Mouse (Mus musculus): ENCODE measurements around the gene Kcnc1. TPM values are rescaled to one million over a fixed set of nuclear protein-coding genes. Genes with fewer than 3 reads are reported as not detected.

The Kcnc1 gene
- total RNA-seq (2014; rRNA removed) (43.7 and 45.6 TPM in 2 replicates), polyA plus RNA-seq (2015; fragmentation: Nextera tagmentation; extraction: Ambion mirVana) (25.0 and 25.6 TPM in 2 replicates)

DNA sequence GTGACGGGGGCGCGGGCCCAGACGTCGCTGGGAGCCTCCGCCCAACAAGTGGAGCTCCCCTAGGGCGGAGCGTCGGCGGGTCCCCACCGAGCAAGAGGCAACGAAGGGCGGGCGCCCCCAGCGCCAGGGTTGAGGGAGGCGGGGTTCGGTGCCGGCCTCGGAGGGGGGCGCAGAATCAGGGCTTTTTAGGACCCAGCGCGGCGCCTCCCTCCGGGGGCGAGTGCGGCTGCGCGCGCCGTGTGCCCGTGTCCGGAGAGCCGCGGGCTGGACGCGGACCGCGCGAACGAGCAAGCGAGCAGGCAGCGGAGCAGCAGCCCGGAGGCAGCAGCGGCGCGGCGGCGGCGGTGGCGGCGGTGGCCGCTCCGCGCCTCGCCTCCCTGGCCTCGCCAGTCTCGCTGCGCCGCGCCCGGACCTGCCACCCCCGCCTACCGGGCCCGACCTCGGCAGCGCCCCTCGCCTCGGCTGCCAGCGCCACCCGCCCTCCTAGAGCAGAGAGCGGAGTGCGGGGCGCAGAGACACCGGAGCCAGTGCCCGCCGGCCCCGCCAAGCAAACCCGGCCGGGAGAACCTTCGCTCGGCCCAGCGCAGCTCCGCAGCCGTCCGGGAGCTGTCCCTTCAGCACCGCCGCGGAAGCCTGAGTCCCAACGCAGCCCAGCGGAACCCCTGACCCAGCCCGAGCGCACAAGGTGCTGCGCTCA is at the start of gene Kcnc1:
TSS of gene Kcnc1 (plus strand) at position 267 of the 697 bp plus-strand sequence.
- no peaks in the 10 kb centered on the region for H3K36me3 ChIP-seq (ENCODE audit: insufficient read depth, low read length)
- peak within 1 kb of the TSS; percentile 94 for H3K9ac ChIP-seq (replicated peaks; ENCODE audit: low read length)
- H3K4me1 ChIP-seq (ENCODE audit: insufficient read depth, low read length): peaks cover 21% of the 10 kb centered on the region
- 1% methylated on average over 75 of the region's 93 CpGs for WGBS
- H3K9me3 ChIP-seq (ENCODE audit: low read length): no peaks in the 10 kb centered on the region
- H3K27me3 ChIP-seq (ENCODE audit: insufficient read depth, low read length): no peaks in the 10 kb centered on the region
- no peak for TF ChIP-seq CTCF (IDR thresholded peaks at IDR 0.05; ENCODE audit: low read depth)
- H3K4me3 ChIP-seq (ENCODE audit: low read length): peak within 1 kb of the TSS; percentile 81
- peak within 1 kb of the TSS; percentile 74 for H3K4me2 ChIP-seq (ENCODE audit: low read depth, low read length)
- H3K27ac ChIP-seq: peak within 1 kb of the TSS; percentile 86
- peak; percentile 79 for ATAC-seq
- DNase-seq (ENCODE audit: low spot score): peak; percentile 93

DNA sequence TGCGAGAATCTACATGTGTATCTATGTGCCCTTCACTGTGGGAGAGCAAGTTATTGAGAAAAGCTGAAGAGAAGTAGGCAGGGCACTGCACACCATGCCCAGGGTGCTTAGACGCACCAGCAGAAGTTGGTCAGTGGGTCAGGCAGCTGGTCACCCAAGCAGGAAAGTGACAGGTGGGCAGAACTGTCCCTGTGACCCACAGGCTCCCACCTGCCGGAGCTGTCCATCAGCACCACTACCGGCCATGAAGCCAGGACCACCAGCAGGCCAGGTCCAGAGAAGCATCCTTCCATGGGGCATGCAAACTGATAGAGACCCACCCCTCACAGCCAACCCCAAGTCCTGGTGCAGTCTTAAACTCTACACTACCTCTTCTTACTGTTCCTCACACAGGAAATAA is 48.6 kb upstream of the Kcnc1 start:
- ATAC-seq (no peak), DNase-seq (ENCODE audit: low spot score) (no peak)
- H3K9ac ChIP-seq (replicated peaks; ENCODE audit: low read length): no peak overlapping the region
- no peaks in the 10 kb centered on the region for H3K9me3 ChIP-seq (ENCODE audit: low read length)
- 71% methylated on average over 4 of the region's 4 CpGs for WGBS
- no peak for TF ChIP-seq CTCF (IDR thresholded peaks at IDR 0.05; ENCODE audit: low read depth)
- no peak overlapping the region for H3K4me2 ChIP-seq (ENCODE audit: low read depth, low read length)
- H3K36me3 ChIP-seq (ENCODE audit: insufficient read depth, low read length): no peaks in the 10 kb centered on the region
- no peaks in the 10 kb centered on the region for H3K4me1 ChIP-seq (ENCODE audit: insufficient read depth, low read length)
- H3K27me3 ChIP-seq (ENCODE audit: insufficient read depth, low read length): no peaks in the 10 kb centered on the region; the same call in 1 of the 2 replicates
- no peak overlapping the region for H3K27ac ChIP-seq
- H3K4me3 ChIP-seq (ENCODE audit: low read length): no peak overlapping the region

DNA sequence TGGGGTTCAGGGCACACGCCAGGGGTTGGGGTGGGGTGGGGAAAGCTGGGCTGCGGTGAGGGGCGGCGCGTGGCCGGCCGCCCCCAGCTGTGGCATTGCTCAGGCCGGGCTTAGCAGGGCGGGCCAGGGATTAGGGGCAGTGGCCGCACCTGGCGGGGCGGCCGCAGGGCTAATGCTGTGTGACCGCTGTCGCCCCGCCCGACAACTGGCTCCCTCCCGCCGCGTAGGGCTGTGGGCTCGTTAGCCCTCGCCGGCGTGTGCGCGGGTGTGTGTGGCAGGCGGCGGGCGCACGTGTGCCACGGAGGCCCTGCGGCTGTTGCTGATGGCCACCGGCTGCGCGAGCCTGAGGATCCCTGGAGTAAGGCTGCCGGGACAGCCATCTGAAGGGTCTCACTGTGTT is 47.5 kb upstream of the Kcnc1 start:
- DNase-seq (ENCODE audit: low spot score) (peak; percentile 6), ATAC-seq (peak; percentile 49; the same call in 1 of the 2 replicates)
- peak overlapping the region; percentile 21 for H3K4me3 ChIP-seq (ENCODE audit: low read length)
- no peak for TF ChIP-seq CTCF (IDR thresholded peaks at IDR 0.05; ENCODE audit: low read depth)
- H3K9ac ChIP-seq (replicated peaks; ENCODE audit: low read length): peak overlapping the region; percentile 38; the same call in 1 of the 2 replicates
- H3K36me3 ChIP-seq (ENCODE audit: insufficient read depth, low read length): no peaks in the 10 kb centered on the region
- 1% methylated on average over 34 of the region's 36 CpGs for WGBS
- no peak overlapping the region for H3K27ac ChIP-seq
- peak overlapping the region; percentile 50 for H3K4me2 ChIP-seq (ENCODE audit: low read depth, low read length)
- no peaks in the 10 kb centered on the region for H3K4me1 ChIP-seq (ENCODE audit: insufficient read depth, low read length)
- no peaks in the 10 kb centered on the region; the same call in 1 of the 2 replicates for H3K27me3 ChIP-seq (ENCODE audit: insufficient read depth, low read length)
- H3K9me3 ChIP-seq (ENCODE audit: low read length): no peaks in the 10 kb centered on the region

DNA sequence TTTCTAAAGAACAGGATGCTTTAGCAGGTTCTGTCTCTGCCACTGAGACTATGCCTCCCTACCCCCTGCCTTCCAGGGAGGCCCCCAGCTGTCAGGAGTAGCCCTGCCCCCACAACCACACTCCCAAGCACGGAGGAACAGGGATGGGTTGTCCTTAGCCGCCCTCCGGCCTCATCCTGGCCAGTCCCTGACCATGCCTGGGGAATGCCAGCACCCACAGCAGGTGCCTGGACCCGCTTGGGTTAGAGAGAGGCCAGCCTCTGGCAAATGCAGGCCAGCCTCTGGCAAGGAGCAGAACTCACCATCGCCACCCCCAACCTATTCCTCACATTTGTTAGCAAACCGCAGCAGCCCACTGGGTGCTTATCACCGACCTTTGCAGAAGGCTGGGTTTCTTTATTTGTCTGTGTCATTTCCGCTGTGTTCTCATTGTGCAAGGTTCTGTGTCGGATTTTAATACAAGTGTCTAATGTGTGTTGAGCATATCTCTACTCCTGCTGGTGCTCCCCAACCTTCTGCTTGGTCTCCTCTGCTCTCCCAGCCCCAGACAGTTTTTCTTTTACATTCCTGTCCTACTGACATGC is 46.1 kb upstream of the Kcnc1 start:
- H3K9me3 ChIP-seq (ENCODE audit: low read length): no peaks in the 10 kb centered on the region
- DNase-seq (ENCODE audit: low spot score) (no peak), ATAC-seq (no peak)
- no peak overlapping the region for H3K4me3 ChIP-seq (ENCODE audit: low read length)
- TF ChIP-seq CTCF (IDR thresholded peaks at IDR 0.05; ENCODE audit: low read depth): no peak
- no peaks in the 10 kb centered on the region; the same call in 1 of the 2 replicates for H3K27me3 ChIP-seq (ENCODE audit: insufficient read depth, low read length)
- H3K4me1 ChIP-seq (ENCODE audit: insufficient read depth, low read length): no peaks in the 10 kb centered on the region
- no peak overlapping the region for H3K9ac ChIP-seq (replicated peaks; ENCODE audit: low read length)
- no peak overlapping the region for H3K27ac ChIP-seq
- 54% methylated on average over 9 of the region's 9 CpGs for WGBS
- no peak overlapping the region for H3K4me2 ChIP-seq (ENCODE audit: low read depth, low read length)
- no peaks in the 10 kb centered on the region for H3K36me3 ChIP-seq (ENCODE audit: insufficient read depth, low read length)

DNA sequence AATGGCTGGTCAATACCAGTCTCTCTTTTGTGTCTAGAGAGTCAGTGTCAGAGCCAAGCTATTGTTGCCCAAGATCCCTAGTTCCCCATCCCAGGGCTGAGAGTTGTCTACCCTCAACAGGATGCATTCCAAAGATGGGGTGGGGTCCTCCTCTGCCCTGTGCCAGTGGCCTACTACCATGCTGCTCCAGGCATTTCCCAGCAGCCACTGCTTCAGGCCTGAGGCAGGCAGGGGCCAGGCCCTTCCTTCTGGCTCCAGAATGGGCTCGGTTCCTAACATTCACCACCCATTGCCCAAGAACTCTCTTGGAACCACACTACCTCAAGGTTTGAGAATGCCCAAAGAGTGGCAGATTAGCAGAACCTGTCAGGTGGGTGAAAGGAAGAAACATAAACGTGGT is 43.5 kb upstream of the Kcnc1 start:
- H3K27ac ChIP-seq: no peak overlapping the region
- H3K4me3 ChIP-seq (ENCODE audit: low read length): no peak overlapping the region
- DNase-seq (ENCODE audit: low spot score) (no peak), ATAC-seq (no peak)
- H3K27me3 ChIP-seq (ENCODE audit: insufficient read depth, low read length): no peaks in the 10 kb centered on the region; the same call in 1 of the 2 replicates
- WGBS: 77% methylated on average over 2 of the region's 2 CpGs
- TF ChIP-seq CTCF (IDR thresholded peaks at IDR 0.05; ENCODE audit: low read depth): no peak
- no peaks in the 10 kb centered on the region for H3K9me3 ChIP-seq (ENCODE audit: low read length)
- H3K36me3 ChIP-seq (ENCODE audit: insufficient read depth, low read length): no peaks in the 10 kb centered on the region
- no peaks in the 10 kb centered on the region for H3K4me1 ChIP-seq (ENCODE audit: insufficient read depth, low read length)
- H3K4me2 ChIP-seq (ENCODE audit: low read depth, low read length): no peak overlapping the region
- H3K9ac ChIP-seq (replicated peaks; ENCODE audit: low read length): no peak overlapping the region

DNA sequence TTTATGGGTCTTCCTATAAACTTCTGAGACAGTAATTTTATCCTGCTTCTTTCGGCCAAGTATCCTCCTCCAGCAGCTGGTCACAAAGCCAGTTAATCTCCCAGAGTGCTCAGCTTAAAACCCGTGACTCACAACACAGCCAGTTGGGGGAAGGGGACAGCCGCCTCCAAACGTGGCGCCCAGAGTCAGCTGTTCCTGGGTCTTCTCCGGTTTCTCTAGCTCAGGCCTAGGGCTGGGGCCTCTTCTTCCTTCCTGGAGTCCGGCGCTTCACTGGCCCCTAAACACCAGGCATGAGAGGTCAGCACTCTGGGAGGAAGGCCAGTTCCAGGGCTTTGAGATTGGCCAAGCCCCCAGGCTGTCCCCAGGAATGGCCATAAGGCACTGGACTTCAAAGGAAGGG is 43.1 kb upstream of the Kcnc1 start:
- H3K27ac ChIP-seq: no peak overlapping the region
- no peaks in the 10 kb centered on the region for H3K9me3 ChIP-seq (ENCODE audit: low read length)
- H3K9ac ChIP-seq (replicated peaks; ENCODE audit: low read length): no peak overlapping the region
- H3K4me3 ChIP-seq (ENCODE audit: low read length): no peak overlapping the region
- TF ChIP-seq CTCF (IDR thresholded peaks at IDR 0.05; ENCODE audit: low read depth): no peak
- H3K27me3 ChIP-seq (ENCODE audit: insufficient read depth, low read length): no peaks in the 10 kb centered on the region
- ATAC-seq (no peak), DNase-seq (ENCODE audit: low spot score) (no peak)
- H3K36me3 ChIP-seq (ENCODE audit: insufficient read depth, low read length): no peaks in the 10 kb centered on the region
- no peak overlapping the region for H3K4me2 ChIP-seq (ENCODE audit: low read depth, low read length)
- H3K4me1 ChIP-seq (ENCODE audit: insufficient read depth, low read length): no peaks in the 10 kb centered on the region
- WGBS: 59% methylated on average over 8 of the region's 8 CpGs

DNA sequence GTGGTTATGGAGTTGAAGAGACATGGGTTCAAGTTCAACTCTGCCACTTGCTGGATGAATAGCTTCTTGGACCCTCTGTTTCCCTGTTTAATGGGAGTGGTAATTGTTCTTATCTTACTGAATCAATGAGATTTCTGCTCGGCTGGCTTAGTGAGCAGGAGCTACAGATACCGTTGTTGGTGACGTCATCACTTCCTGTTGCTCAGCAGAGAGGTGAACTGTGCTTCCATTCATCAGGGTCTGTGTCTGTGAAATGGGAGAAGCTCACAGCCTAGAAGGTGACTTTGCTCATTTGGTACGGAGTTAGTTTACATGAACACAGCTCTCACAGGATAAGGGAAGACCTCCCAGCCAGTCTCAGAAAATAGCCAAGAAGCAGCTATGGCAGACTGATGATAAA is 42.4 kb upstream of the Kcnc1 start:
- Histone ChIP-seq H3K4me1 (ENCODE audit: insufficient read depth, low read length) (no peaks in the 10 kb centered on the region), H3K27me3 (ENCODE audit: insufficient read depth, low read length) (no peaks in the 10 kb centered on the region)

More for the DNA sequence above, 42.4 kb upstream of the Kcnc1 start:
- ATAC-seq (no peak), DNase-seq (ENCODE audit: low spot score) (no peak)
- H3K4me3 ChIP-seq (ENCODE audit: low read length): no peak overlapping the region
- H3K36me3 ChIP-seq (ENCODE audit: insufficient read depth, low read length): no peaks in the 10 kb centered on the region
- no peak overlapping the region for H3K4me2 ChIP-seq (ENCODE audit: low read depth, low read length)
- no peak overlapping the region for H3K9ac ChIP-seq (replicated peaks; ENCODE audit: low read length)
- no peak for TF ChIP-seq CTCF (IDR thresholded peaks at IDR 0.05; ENCODE audit: low read depth)
- no peak overlapping the region for H3K27ac ChIP-seq
- no peaks in the 10 kb centered on the region for H3K9me3 ChIP-seq (ENCODE audit: low read length)
- WGBS: 72% methylated on average over 4 of the region's 4 CpGs

All from hindbrain, postnatal 0 days (tissue).